Mouse (Mus musculus) heart, embryonic 16.5 days (tissue): ENCODE data around the gene Fam83d. TPM values are rescaled to one million over a fixed set of nuclear protein-coding genes. Genes with fewer than 3 reads are reported as not detected.

Source experiments
- ATAC-seq: fragments of 200-750 bp; cut with Nextera tagmentation; replicated peaks from 2 replicates; pipeline ENCODE4 v1.8.0; 2017; ENCODE audit warnings: moderate number of reproducible peaks; ENCODE audit not compliant: insufficient read depth, low FRiP score; ENCODE audit errors: extremely low read depth
- H3K27ac ChIP-seq: fragments of 300-500 bp; sonication (generic); 2 replicates; pipeline ENCODE4 v1.5.1; 2014; ENCODE audit warnings: mild to moderate bottlenecking, low read length, control low read depth, moderate library complexity
- H3K27me3 ChIP-seq: fragments of 300-500 bp; sonication (generic); 2 replicates; pipeline ENCODE4 v1.6.1; 2014; ENCODE audit warnings: low read length, mixed read lengths; ENCODE audit not compliant: control insufficient read depth, insufficient read depth
- H3K36me3 ChIP-seq: fragments of 300-500 bp; sonication (generic); 2 replicates; pipeline ENCODE4 v1.6.1; 2014; ENCODE audit not compliant: control insufficient read depth, insufficient read depth
- H3K4me1 ChIP-seq: fragments of 300-500 bp; sonication (generic); 2 replicates; pipeline ENCODE4 v1.6.1; 2014; ENCODE audit warnings: low read length, mixed read lengths; ENCODE audit not compliant: control insufficient read depth, insufficient read depth
- H3K4me2 ChIP-seq: fragments of 300-500 bp; sonication (generic); 2 replicates; pipeline ENCODE4 v1.6.1; 2014; ENCODE audit warnings: low read depth, mild to moderate bottlenecking, control low read depth, low read length
- H3K4me3 ChIP-seq: fragments of 300-500 bp; sonication (generic); 2 replicates; pipeline ENCODE4 v1.5.1; 2014; ENCODE audit warnings: mild to moderate bottlenecking, control low read depth, low read length
- H3K9ac ChIP-seq: fragments of 300-500 bp; sonication (generic); 2 replicates; pipeline ENCODE4 v1.6.1; 2014; ENCODE audit warnings: low read length, control low read depth
- H3K9me3 ChIP-seq: fragments of 300-500 bp; sonication (generic); replicated peaks from 2 replicates; pipeline ENCODE4 v1.6.1; 2016; ENCODE audit warnings: low read length; ENCODE audit not compliant: control insufficient read depth
- WGBS: fragments of 180-500 bp; shearing (Covaris S2); extraction: QIAGEN DNeasy Blood & Tissue Kit; methylation state at CpG from one replicate; pipeline ENCODE4 v1.1.7; 2014; 5-methylcytosine and 5-hydroxymethylcytosine counted together
- polyA plus RNA-seq: library from polyadenylated mRNA; unstranded; fragments of >200 nt; fragmentation: Nextera tagmentation; extraction: Ambion mirVana; gene quantifications from 2 replicates; pipeline ENCODE4 v1.2.1, GENCODE M21; 2015

Fam83d gene
- polyA plus RNA-seq, 1 experiment from 2014 or later, result 58.2 TPM

- Histone ChIP-seq H3K4me3 (no peak overlapping the region), H3K27ac (no peak overlapping the region), H3K4me1 (peaks cover 20% of the 10 kb centered on the region), H3K27me3 (no peaks in the 10 kb centered on the region), H3K36me3 (peaks cover 40% of the 10 kb centered on the region), H3K9ac (no peak overlapping the region), H3K9me3 (no peaks in the 10 kb centered on the region), H3K4me2 (no peak overlapping the region)
- ATAC-seq, result no peak
- WGBS, result 92% methylated on average over 7 of the region's 7 CpGs
These were observed 13.2 kb downstream of the Fam83d start for GRCm38 (mm10) chr2:158781126-158781525.

GRCm38 (mm10) chr2:158786927-158787795, 19.3 kb downstream of the Fam83d start:
- Histone ChIP-seq H3K4me3 (no peak overlapping the region), H3K4me2 (no peak overlapping the region), H3K36me3 (peaks cover 37% of the 10 kb centered on the region), H3K9me3 (no peaks in the 10 kb centered on the region), H3K27ac (no peak overlapping the region), H3K9ac (no peak overlapping the region), H3K4me1 (no peaks in the 10 kb centered on the region), H3K27me3 (no peaks in the 10 kb centered on the region)
- no peak for ATAC-seq
- WGBS, result 77% methylated on average over 14 of the region's 14 CpGs

- peak within 1 kb of the TSS; percentile 88 for H3K4me2 ChIP-seq
- peak; percentile 100 for ATAC-seq
- H3K27ac ChIP-seq, result peak within 1 kb of the TSS; percentile 88
- H3K9me3 ChIP-seq, result no peaks in the 10 kb centered on the region
- peaks cover 11% of the 10 kb centered on the region for H3K4me1 ChIP-seq
- no peaks in the 10 kb centered on the region for H3K27me3 ChIP-seq
- H3K4me3 ChIP-seq, result peak within 1 kb of the TSS; percentile 96
- peaks cover under 1% of the 10 kb centered on the region; the same call in 1 of the 2 replicates for H3K36me3 ChIP-seq
- under 1% methylated on average over 33 of the region's 33 CpGs for WGBS
- peak within 1 kb of the TSS; percentile 91 for H3K9ac ChIP-seq
These were observed 26.7 kb downstream of the Fam83d start, which contains the start of gene Dhx35 for GRCm38 (mm10) chr2:158794494-158795004. Gene Dhx35, plus strand, starts transcription at chr2:158794807.

GRCm38 (mm10) chr2:158795043-158795442, 27.1 kb downstream of the Fam83d start:
- Histone ChIP-seq H3K36me3 (peaks cover 5% of the 10 kb centered on the region), H3K9ac (peak overlapping the region; percentile 91), H3K4me3 (peak overlapping the region; percentile 96), H3K27ac (peak overlapping the region; percentile 88), H3K27me3 (no peaks in the 10 kb centered on the region), H3K4me1 (peaks cover 11% of the 10 kb centered on the region), H3K4me2 (peak overlapping the region; percentile 88), H3K9me3 (0 out of 2 replicates have a peak, but pooled peaks cover 2% of the 10 kb centered on the region)
- ATAC-seq, result no peak
- WGBS, result 11% methylated on average over 15 of the region's 15 CpGs

- H3K4me1 ChIP-seq, result peaks cover 11% of the 10 kb centered on the region
- H3K27me3 ChIP-seq, result no peaks in the 10 kb centered on the region
- no peak for ATAC-seq
- WGBS, result 91% methylated on average over 2 of the region's 2 CpGs
- H3K4me2 ChIP-seq, result no peak overlapping the region
- H3K9me3 ChIP-seq, result 0 out of 2 replicates have a peak, but pooled peaks cover 3% of the 10 kb centered on the region
- H3K27ac ChIP-seq, result no peak overlapping the region
- peaks cover 9% of the 10 kb centered on the region for H3K36me3 ChIP-seq
- H3K9ac ChIP-seq, result no peak overlapping the region
- H3K4me3 ChIP-seq, result no peak overlapping the region
These were observed 28.0 kb downstream of the Fam83d start for GRCm38 (mm10) chr2:158795875-158796274.

- Histone ChIP-seq H3K9me3 (0 out of 2 replicates have a peak, but pooled peaks cover 3% of the 10 kb centered on the region), H3K9ac (no peak overlapping the region), H3K4me3 (no peak overlapping the region), H3K4me1 (peaks cover 5% of the 10 kb centered on the region), H3K36me3 (peaks cover 24% of the 10 kb centered on the region), H3K27ac (no peak overlapping the region), H3K4me2 (no peak overlapping the region), H3K27me3 (no peaks in the 10 kb centered on the region)
- no peak for ATAC-seq
- 76% methylated on average over 3 of the region's 4 CpGs for WGBS
These were observed 31.4 kb downstream of the Fam83d start for GRCm38 (mm10) chr2:158799328-158799727.

GRCm38 (mm10) chr2:158800788-158801187, 32.9 kb downstream of the Fam83d start:
- H3K4me2 ChIP-seq, result no peak overlapping the region
- no peaks in the 10 kb centered on the region for H3K27me3 ChIP-seq
- no peak for ATAC-seq
- peaks cover 28% of the 10 kb centered on the region for H3K36me3 ChIP-seq
- no peak overlapping the region for H3K4me3 ChIP-seq
- 0 out of 2 replicates have a peak, but pooled peaks cover 3% of the 10 kb centered on the region for H3K9me3 ChIP-seq
- WGBS, result 96% methylated on average over 8 of the region's 8 CpGs
- H3K9ac ChIP-seq, result no peak overlapping the region
- no peak overlapping the region for H3K27ac ChIP-seq
- H3K4me1 ChIP-seq, result no peaks in the 10 kb centered on the region

- Histone ChIP-seq H3K4me2 (no peak overlapping the region), H3K36me3 (peaks cover 37% of the 10 kb centered on the region), H3K9ac (no peak overlapping the region), H3K9me3 (0 out of 2 replicates have a peak, but pooled peaks cover 3% of the 10 kb centered on the region), H3K4me1 (no peaks in the 10 kb centered on the region), H3K4me3 (no peak overlapping the region), H3K27me3 (no peaks in the 10 kb centered on the region), H3K27ac (no peak overlapping the region)
- WGBS, result 82% methylated on average over 8 of the region's 8 CpGs
- ATAC-seq, result no peak
These were observed 35.7 kb downstream of the Fam83d start for GRCm38 (mm10) chr2:158803575-158803974.

GRCm38 (mm10) chr2:158815686-158816085, 47.8 kb downstream of the Fam83d start:
- ATAC-seq, result no peak
- Histone ChIP-seq H3K4me2 (no peak overlapping the region), H3K36me3 (peaks cover 48% of the 10 kb centered on the region), H3K9ac (no peak overlapping the region), H3K9me3 (no peaks in the 10 kb centered on the region), H3K27ac (no peak overlapping the region), H3K4me3 (no peak overlapping the region), H3K4me1 (no peaks in the 10 kb centered on the region), H3K27me3 (no peaks in the 10 kb centered on the region)
